Mouse (Mus musculus) liver, embryonic 15.5 days (tissue): Measurements from ENCODE around the gene Bcl6b. TPM values are rescaled to one million over a fixed set of nuclear protein-coding genes. Genes with fewer than 3 reads are reported as not detected.

Experiments used
- ATAC-seq: fragments of 200-750 bp; cut with Nextera tagmentation; 2 replicates; pipeline ENCODE4 v1.8.0; 2017; ENCODE audit warnings: moderate number of reproducible peaks, mild to moderate bottlenecking, moderate library complexity; ENCODE audit not compliant: insufficient read depth
- H3K27ac ChIP-seq: fragments of 300-500 bp; sonication (generic); replicated peaks from 2 replicates; pipeline ENCODE4 v1.5.1; 2015; ENCODE audit warnings: mild to moderate bottlenecking, inconsistent platforms
- H3K27me3 ChIP-seq: fragments of 300-500 bp; sonication (generic); 2 replicates; pipeline ENCODE4 v1.6.1; 2015; ENCODE audit warnings: mild to moderate bottlenecking, inconsistent platforms
- H3K36me3 ChIP-seq: fragments of 300-500 bp; sonication (generic); replicated peaks from 2 replicates; pipeline ENCODE4 v1.6.1; 2015; ENCODE audit warnings: moderate library complexity, mild to moderate bottlenecking, inconsistent platforms
- H3K4me1 ChIP-seq: fragments of 300-500 bp; sonication (generic); replicated peaks from 2 replicates; pipeline ENCODE4 v1.6.1; 2015; ENCODE audit warnings: inconsistent platforms
- H3K4me2 ChIP-seq: fragments of 300-500 bp; sonication (generic); 2 replicates; pipeline ENCODE4 v1.6.1; 2015; ENCODE audit warnings: moderate library complexity, mild to moderate bottlenecking, inconsistent platforms
- H3K4me3 ChIP-seq: fragments of 300-500 bp; sonication (generic); replicated peaks from 2 replicates; pipeline ENCODE4 v1.5.1; 2015; ENCODE audit warnings: mild to moderate bottlenecking, inconsistent platforms
- H3K9ac ChIP-seq: fragments of 300-500 bp; sonication (generic); 2 replicates; pipeline ENCODE4 v1.6.1; 2015; ENCODE audit warnings: moderate library complexity, mild to moderate bottlenecking, inconsistent platforms
- H3K9me3 ChIP-seq: fragments of 300-500 bp; sonication (generic); replicated peaks from 2 replicates; pipeline ENCODE4 v1.6.1; 2016; ENCODE audit warnings: inconsistent platforms
- WGBS: fragments of 180-500 bp; shearing (Covaris S2); methylation state at CpG from one replicate; pipeline ENCODE4 v1.1.7; 2015; ENCODE audit warnings: mixed read lengths; ENCODE audit not compliant: insufficient replicate concordance; 5-methylcytosine and 5-hydroxymethylcytosine counted together
- polyA plus RNA-seq: library from polyadenylated mRNA; unstranded; fragments of >200 nt; fragmentation: Nextera tagmentation; extraction: Ambion mirVana; gene quantifications from 2 replicates; pipeline ENCODE4 v1.2.1, GENCODE M21; 2015

Bcl6b gene
- polyA plus RNA-seq, 1 experiment from 2014 or later: 2.1 TPM

DNA sequence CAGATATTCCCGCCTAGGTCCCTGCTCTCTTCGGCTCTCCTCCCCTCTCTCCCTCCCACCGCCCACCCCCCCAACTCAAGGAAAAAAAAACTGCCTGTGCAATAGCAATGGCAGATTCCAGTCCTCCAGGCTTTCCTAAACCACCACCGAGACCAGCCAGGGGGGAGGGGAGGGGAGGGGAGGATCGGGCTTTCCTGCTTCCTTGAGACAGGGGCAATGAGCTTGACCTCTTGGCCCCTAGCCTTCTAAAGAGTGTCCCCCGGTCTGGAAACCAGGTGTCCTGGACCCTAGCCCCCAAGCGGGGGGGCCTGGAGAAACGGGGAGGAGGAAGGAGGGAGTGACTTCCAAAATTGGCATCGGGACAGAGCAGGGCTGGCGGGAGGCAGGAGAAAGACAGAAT, 2.9 kb upstream of the Bcl6b start:
- Histone ChIP-seq H3K4me1 (peaks cover 77% of the 10 kb centered on the region), H3K9ac (no peak overlapping the region), H3K27ac (no peak overlapping the region), H3K4me2 (peak overlapping the region; percentile 50), H3K9me3 (no peaks in the 10 kb centered on the region), H3K4me3 (peak overlapping the region; percentile 22; the same call in 1 of the 2 replicates), H3K36me3 (peaks cover 18% of the 10 kb centered on the region), H3K27me3 (peaks cover 42% of the 10 kb centered on the region)
- WGBS: 17% methylated on average over 10 of the region's 10 CpGs
- ATAC-seq: no peak

DNA sequence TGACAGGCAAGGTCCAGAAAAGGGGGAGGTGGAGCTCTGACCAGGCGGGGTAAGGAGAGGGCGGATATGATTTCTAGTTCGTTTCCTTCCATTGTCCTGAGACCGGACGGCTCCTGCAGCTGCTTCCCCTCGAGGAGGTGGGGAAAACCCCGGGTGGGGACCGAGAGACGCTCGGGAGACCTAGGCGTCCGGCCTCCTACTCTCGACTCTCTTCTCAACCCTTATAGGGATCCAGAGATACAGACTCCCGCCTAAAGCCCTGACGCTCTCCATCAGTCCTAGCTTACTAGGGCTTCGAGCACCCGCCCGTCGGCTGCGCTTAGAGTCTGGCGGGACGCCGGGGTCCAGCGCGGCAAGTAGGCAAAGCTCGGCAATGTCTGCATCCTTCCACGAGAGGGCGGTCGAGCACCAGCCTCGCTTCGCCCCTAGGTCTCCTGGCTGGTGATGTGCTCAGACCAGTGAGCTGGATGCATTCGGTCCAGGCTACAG, 685 bp upstream of the Bcl6b start:
- Histone ChIP-seq H3K9me3 (no peaks in the 10 kb centered on the region), H3K27me3 (peaks cover 62% of the 10 kb centered on the region), H3K27ac (no peak overlapping the region; the same call in 1 of the 2 replicates), H3K4me1 (peaks cover 78% of the 10 kb centered on the region), H3K36me3 (peaks cover 9% of the 10 kb centered on the region), H3K4me2 (peak overlapping the region; percentile 89), H3K4me3 (peak overlapping the region; percentile 55), H3K9ac (0 out of 2 replicates have a peak overlapping the region, but pooled peaks have one; percentile 53)
- peak; percentile 38 for ATAC-seq
- WGBS: 1% methylated on average over 32 of the region's 32 CpGs

DNA sequence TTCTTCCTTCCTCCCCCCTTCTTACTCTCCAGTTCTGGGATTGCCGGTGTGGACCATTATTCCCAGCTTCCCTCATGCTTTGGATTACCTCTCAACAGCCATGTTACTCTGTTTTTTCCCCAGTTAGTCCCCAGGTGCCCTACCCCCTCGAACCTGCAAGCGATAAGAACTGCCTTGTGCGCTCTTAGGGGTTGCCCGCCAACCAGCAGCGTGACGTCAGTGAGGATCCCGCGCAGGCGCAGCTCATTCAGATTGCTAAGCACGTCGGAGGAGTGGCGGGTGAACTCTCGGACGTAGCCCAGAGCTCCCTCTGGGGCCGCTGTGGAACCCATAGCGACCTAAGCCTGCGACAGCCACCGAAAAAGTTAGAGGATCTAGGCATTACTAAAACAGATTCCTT, 770 bp downstream of the Bcl6b start:
- peaks cover 78% of the 10 kb centered on the region for H3K4me1 ChIP-seq
- ATAC-seq: peak; percentile 80
- WGBS: 1% methylated on average over 19 of the region's 19 CpGs
- H3K4me3 ChIP-seq: peak overlapping the region; percentile 55
- H3K27me3 ChIP-seq: peaks cover 67% of the 10 kb centered on the region
- H3K4me2 ChIP-seq: peak overlapping the region; percentile 89
- H3K9ac ChIP-seq: peak overlapping the region; percentile 53
- no peaks in the 10 kb centered on the region for H3K9me3 ChIP-seq
- H3K27ac ChIP-seq: peak overlapping the region; percentile 68
- no peaks in the 10 kb centered on the region for H3K36me3 ChIP-seq

DNA sequence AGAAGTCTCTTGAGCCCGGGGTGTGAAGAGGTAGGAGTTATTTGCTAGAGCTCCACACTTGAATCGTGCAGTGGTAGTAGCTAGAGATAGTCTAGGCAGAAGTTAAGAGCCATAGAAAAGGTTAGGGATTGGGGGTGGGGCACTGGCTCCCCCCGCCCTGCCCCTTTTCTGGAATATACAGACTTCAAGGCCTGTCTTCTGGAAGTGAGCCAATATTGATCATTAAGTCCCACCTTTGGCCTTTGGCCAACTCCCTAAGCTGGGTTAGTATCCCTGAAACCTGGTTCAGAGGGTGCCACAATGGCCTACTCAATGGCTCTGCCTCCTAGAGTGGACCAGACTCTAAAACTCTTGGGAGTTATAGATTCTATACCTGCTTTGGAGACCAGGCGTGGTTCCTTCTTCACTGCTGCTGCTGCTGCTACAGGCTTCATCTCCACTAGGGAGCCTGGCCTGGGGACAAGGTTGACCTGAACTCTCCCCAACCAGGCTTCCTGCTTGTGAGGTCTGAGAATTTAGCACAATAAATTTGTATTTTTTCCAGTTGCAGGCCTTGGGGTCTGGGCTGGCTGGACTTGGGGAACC, 1.8 kb downstream of the Bcl6b start:
- 66% methylated on average over 4 of the region's 4 CpGs for WGBS
- Histone ChIP-seq H3K27me3 (peaks cover 67% of the 10 kb centered on the region), H3K27ac (peak overlapping the region; percentile 46; the same call in 1 of the 2 replicates)

DNA sequence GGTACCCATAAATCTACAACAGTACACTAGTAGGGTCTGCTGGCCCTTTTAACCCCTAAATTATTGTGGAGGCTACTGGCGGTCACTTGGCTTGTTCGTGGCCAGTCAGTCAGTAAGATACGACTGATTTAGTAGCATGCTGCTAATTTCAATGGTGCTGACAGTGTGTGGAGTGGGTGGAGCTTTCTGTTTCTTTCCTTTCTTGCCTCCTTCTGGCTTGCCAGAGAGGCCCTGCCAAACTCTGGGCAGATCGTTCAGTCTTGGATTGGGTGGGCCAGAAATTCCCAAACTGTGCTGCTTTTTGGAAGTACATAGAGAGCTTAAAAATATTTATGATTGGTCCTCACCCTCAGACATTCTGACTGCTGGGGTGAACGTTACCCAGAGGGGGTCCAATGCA, 2.5 kb downstream of the Bcl6b start:
- peak overlapping the region; percentile 24; the same call in 1 of the 2 replicates for H3K4me3 ChIP-seq
- WGBS: 41% methylated on average over 5 of the region's 5 CpGs
- H3K4me1 ChIP-seq: peaks cover 89% of the 10 kb centered on the region
- peak overlapping the region; percentile 46; the same call in 1 of the 2 replicates for H3K27ac ChIP-seq
- peaks cover 61% of the 10 kb centered on the region for H3K27me3 ChIP-seq
- peak overlapping the region; percentile 89 for H3K4me2 ChIP-seq
- no peaks in the 10 kb centered on the region for H3K36me3 ChIP-seq
- 0 out of 2 replicates have a peak overlapping the region, but pooled peaks have one; percentile 0 for H3K9ac ChIP-seq
- no peak for ATAC-seq
- no peaks in the 10 kb centered on the region for H3K9me3 ChIP-seq

More for the DNA sequence above, 1.8 kb downstream of the Bcl6b start:
- Histone ChIP-seq H3K4me1 (peaks cover 83% of the 10 kb centered on the region), H3K36me3 (no peaks in the 10 kb centered on the region), H3K4me2 (peak overlapping the region; percentile 89), H3K9me3 (no peaks in the 10 kb centered on the region), H3K9ac (0 out of 2 replicates have a peak overlapping the region, but pooled peaks have one; percentile 53), H3K4me3 (no peak overlapping the region)
- no peak for ATAC-seq

DNA sequence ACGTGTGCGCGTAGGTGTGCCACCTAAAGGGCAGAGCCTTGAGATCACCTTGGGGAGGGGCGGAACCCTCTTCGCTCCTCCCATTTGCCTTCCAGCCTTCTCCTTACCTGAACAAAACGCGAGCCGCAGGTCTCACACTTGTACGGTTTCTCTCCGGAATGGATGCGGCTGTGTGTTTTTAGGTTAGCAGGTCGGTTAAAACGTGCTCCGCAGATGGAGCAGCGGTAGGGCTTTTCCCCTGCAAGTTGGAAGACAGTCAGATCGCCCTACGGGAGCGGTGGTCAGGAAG, 3.1 kb downstream of the Bcl6b start:
- 0 out of 2 replicates have a peak overlapping the region, but pooled peaks have one; percentile 5 for H3K9ac ChIP-seq
- 25% methylated on average over 18 of the region's 18 CpGs for WGBS
- no peaks in the 10 kb centered on the region for H3K36me3 ChIP-seq
- H3K9me3 ChIP-seq: no peaks in the 10 kb centered on the region
- H3K27me3 ChIP-seq: peaks cover 60% of the 10 kb centered on the region
- ATAC-seq: no peak
- H3K4me2 ChIP-seq: peak overlapping the region; percentile 89
- H3K4me1 ChIP-seq: peaks cover 95% of the 10 kb centered on the region
- H3K27ac ChIP-seq: 0 out of 2 replicates have a peak overlapping the region, but pooled peaks have one; percentile 46
- peak overlapping the region; percentile 24 for H3K4me3 ChIP-seq

DNA sequence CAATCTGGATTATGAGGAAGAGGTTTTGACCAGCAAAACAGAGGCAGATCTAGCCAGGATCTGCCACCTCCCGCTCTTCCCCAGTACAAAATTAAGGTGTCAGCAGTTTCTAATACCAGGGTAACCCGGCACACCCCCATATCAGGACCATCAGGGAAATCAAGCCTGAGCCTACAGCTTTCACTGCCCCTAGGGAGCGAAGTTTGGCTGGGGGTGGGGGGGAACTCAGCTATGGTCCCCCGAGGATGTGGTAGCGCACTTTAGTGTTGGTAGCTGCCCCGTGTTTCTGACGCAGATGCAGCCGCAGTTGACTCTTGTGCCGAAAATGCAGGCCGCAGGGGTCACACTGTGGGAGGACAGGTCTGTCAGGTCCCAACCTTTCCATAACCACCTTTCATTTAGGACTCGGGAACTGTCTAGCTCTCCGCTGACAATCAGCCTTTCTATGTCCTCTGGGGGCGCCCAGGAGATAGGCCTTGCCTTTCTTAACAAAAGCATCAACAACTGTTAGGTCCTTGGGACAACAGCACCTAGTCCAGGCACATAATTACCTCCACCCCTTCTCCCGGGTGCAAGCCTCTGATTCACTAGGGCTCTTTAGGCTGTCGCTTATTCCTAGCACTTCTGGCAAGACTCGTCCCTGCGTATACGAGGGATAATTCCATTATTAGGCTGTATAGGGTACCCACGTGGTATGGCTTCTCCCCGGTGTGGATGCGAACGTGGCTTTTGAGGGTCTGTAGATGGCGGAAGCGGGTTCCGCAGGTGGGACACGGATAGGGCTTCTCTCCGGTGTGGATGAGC, 3.6 kb downstream of the Bcl6b start:
- Histone ChIP-seq H3K36me3 (no peaks in the 10 kb centered on the region), H3K9ac (0 out of 2 replicates have a peak overlapping the region, but pooled peaks have one; percentile 5), H3K4me1 (peaks cover 97% of the 10 kb centered on the region), H3K4me3 (peak overlapping the region; percentile 24), H3K9me3 (no peaks in the 10 kb centered on the region), H3K27me3 (peaks cover 58% of the 10 kb centered on the region), H3K27ac (no peak overlapping the region), H3K4me2 (peak overlapping the region; percentile 89)
- ATAC-seq: no peak
- 42% methylated on average over 27 of the region's 27 CpGs for WGBS

DNA sequence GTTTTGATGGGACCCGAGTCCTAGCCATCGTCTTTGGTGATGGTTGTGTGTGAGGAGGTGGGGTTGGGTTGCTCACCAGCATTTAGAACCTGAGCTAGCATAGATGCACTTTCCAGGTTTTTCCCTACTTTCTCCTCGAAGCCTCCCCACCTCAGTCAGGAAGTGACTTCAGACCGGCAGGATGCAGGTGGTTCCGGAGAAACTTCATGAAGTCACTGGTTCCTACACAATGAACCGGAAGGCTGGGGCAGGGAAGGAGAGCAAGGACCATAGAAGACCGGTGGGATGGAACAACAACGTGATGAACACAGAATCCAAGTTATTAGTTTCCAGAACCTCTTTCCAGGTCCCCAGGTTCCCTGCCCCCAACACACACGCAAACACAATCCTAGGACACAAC, 5.9 kb downstream of the Bcl6b start:
- Histone ChIP-seq H3K4me1 (peaks cover 97% of the 10 kb centered on the region), H3K4me3 (no peak overlapping the region), H3K27ac (peak overlapping the region; percentile 36; the same call in 1 of the 2 replicates), H3K36me3 (no peaks in the 10 kb centered on the region), H3K27me3 (peaks cover 36% of the 10 kb centered on the region), H3K9ac (no peak overlapping the region), H3K4me2 (no peak overlapping the region; the same call in 1 of the 2 replicates), H3K9me3 (no peaks in the 10 kb centered on the region)
- ATAC-seq: no peak
- 32% methylated on average over 9 of the region's 9 CpGs for WGBS

DNA sequence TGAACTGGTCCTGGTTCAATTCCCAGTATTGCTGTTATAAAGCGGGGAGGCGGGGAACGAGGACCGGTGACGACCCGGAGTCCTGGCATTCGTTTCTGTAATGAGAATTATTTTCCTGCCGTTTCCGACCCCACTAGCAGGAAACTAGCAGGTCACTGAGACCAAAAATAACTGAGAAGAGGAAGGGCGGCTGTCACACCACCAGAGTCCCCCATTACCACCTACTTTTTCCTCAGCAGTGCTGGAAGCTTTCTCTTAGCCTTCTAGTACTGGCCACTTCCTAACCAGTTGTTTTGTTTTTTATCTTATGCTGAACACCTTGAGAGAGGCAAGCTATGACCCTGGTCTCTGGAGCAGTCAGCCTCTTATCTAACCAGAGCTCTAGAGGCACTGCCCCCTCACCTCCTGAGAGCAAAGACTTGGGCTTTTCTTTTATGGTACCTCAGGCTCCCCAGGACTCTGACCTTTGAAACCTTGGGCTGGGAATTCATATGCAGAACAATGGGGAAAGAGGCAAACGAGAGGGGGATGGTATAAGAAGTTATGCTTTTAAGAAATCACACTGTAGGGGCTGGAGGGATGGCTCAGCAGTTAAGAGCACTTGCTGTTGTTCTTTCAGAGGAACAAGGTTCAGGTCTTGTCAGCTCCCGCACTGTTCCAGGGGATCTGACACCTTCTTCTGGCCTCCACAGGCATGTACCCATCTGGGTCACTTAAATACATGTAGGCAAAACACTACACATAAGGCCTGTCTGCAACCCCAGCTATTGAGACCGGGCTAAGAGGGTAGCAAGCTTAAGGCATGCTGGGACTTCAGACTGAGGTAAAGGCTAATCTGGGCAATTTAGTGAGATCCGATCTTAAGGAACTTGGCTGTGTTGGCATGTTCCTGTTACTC, 7.7 kb downstream of the Bcl6b start:
- Histone ChIP-seq H3K4me2 (peak overlapping the region; percentile 95), H3K4me3 (peak overlapping the region; percentile 68), H3K9me3 (no peaks in the 10 kb centered on the region), H3K27ac (peak overlapping the region; percentile 98), H3K27me3 (peaks cover 21% of the 10 kb centered on the region), H3K4me1 (peaks cover 87% of the 10 kb centered on the region), H3K36me3 (no peaks in the 10 kb centered on the region), H3K9ac (peak overlapping the region; percentile 80)
- 3% methylated on average over 14 of the region's 14 CpGs for WGBS
- peak; percentile 86 for ATAC-seq

DNA sequence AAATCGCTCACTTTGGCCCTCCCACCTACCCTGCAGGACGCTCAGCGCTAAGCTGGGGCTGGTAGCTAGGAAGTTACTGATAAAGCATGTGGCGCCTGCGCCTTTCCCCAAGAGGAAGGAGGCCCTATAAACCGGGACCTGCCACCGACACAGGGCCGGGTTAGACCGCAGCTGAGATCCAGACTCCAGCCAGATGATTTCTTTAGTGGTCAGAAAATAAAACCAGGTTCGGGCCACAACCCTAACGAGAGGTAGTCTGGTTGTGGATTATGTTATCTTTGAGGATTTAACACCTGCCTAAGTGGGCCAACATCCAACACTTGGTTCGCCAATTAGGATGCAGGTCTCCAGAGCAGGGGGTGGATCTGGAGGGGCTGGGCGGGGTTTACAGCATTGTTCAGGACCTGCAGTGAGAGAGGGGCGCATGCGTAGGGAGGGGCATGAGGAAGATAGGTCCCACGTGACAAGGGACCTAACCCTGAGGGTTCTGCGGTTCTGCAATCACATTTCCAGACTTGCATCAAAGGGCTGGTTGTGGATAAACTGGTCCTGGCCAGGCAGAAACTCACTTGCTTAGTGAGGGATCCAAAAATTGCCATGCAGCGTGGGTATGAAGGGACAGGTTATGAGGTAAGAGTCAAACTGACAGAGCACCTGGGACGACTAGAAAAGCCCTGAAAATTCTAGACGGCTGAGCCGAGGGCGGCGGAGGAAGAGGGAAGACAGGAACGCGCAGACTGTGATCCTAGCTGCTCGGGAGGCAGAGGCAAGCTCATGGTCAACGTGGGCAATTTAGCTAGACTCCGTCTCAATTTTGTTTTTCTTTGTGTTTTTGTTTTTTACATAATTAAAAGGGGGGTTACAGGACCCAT, 8.6 kb downstream of the Bcl6b start, which contains the start of gene Slc16a13:
TSS of gene Slc16a13 (minus strand) at position 334 of the 872 bp plus-strand sequence.
- H3K27me3 ChIP-seq: peaks cover 21% of the 10 kb centered on the region
- H3K9me3 ChIP-seq: no peaks in the 10 kb centered on the region
- peak within 1 kb of the TSS; percentile 80 for H3K9ac ChIP-seq
- ATAC-seq: peak; percentile 82
- peaks cover 79% of the 10 kb centered on the region for H3K4me1 ChIP-seq
- peak within 1 kb of the TSS; percentile 98 for H3K27ac ChIP-seq
- peak within 1 kb of the TSS; percentile 95 for H3K4me2 ChIP-seq
- peak within 1 kb of the TSS; percentile 68 for H3K4me3 ChIP-seq
- WGBS: under 1% methylated on average over 28 of the region's 28 CpGs
- H3K36me3 ChIP-seq: no peaks in the 10 kb centered on the region
